Mouse (Mus musculus): ENCODE measurements at regions not wholly inside any gene's neighbourhood (a gene's known extent, or its start where the extent isn't known, plus 50 kb on each side); places are given as distances from the start of the nearest gene placed in this dataset.
"Not testable (repeated sequence)": the region's sequence is repeated elsewhere in the genome, so short reads cannot be mapped to it uniquely, and the experiment has no call there.

DNA sequence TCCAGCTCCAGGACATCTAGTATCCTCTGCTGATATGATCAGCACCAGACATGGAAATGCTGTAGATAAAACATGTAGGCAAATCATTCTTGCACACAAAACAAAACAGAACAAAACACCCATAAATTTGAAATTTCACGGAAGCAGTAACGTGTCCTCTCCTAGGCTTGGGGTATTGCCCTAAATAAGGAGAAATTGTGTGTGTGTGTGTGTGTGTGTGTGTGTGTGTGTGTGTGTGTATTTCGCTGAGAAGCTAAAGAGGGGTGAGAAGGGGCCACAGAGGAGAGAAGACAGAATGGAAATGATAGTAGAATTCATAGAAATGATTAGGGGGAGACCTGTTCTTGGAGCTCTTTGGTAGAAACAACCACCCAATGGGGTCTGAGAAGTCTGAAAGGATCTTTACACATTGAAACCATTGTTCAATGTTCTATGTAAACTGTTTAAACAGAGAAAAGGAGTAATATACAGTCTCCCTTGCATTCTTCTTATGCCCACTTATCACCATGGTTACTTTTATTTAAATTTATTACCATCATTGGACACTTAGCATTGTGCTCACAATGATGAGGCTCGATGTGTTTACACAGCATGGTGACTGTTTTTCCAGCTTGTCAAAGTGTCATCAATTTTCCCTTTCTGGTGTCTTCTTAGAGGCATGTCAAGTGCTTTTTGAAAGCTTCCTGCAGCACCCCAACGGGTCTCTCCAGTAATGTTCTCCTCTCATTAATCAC lies 317.3 kb upstream of the 4933412E24Rik start:
- no peak for DNase-seq (ENCODE audit: low spot score)

DNA sequence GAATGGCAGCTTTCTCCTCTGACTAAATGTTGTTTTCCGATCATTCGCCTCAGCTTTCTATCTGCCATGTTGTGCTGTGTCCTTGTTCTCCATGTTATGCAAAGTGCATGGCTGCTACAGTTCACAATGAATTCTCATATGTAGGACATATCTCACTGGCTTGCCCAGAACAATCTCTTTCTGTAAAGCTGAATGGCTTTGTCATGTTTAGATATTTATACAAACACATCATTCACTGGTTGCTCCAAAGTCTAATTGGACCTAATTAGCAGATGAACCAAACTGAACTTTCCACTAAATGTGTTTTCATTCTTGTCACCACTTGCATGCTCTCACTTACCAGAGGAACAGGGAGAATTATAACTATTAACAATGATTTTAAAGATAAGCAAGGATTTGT lies 301.2 kb upstream of the 4933412E24Rik start:
- DNase-seq (ENCODE audit: low spot score), result no peak

DNA sequence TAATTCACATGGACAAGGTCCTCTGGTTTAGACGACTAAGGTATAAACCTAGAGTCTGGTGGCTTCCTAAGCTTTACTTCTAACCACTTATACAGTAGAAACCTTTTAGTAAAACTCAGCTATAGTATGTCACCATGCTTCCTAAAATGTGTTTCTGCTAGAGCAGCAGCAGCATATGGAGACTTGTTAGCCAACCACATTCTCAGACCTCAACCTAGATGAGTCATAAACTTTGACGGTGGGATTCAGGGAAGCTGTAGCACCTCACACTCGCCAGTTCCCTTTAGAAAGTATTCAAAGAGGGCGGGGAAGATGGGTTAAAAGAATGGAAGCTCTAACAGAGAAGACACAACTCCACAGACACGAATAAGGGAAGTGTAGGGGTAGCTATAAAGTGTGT lies 298.8 kb upstream of the 4933412E24Rik start:
- DNase-seq (ENCODE audit: low spot score), result no peak

DNA sequence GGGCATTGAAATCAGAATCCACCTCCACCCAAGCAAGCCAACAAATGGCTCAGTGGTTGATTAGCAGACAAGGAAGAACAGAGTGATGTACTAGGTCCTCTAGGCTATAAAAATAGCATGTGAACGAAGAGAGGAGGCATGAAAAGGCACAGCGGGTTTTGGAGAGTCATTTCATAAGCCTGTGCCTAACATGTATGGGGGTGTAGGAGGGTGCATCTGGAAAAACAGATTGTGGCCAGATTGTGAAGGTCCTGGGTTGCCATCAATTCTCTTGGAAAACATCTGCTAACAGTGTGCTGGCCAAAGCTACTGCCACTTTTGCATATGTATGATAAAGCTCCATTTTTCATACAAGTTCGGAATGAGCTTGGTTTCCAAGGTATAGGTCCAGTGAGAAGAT lies 293.5 kb upstream of the 4933412E24Rik start:
- no peak for DNase-seq (ENCODE audit: low spot score)

DNA sequence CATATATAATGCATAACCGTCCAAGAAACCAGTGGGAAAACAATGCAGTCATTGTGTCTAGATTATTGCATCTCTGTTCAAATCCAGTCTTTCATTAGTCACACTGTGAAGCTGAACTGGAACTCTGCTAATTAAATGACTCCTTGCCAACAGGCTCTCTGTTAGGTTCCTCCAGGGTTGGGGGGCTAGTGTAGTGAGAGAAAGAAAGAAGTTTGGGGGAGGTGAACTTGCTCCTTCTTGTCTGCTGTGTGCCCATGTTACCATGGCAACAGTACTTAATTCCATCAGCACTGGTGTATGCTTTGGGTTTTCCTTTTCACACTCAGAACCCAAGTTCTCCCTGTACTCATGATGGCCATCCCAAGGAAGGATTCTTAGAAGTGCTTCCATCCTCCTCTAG lies 292.6 kb upstream of the 4933412E24Rik start:
- no peak for DNase-seq (ENCODE audit: low spot score)

DNA sequence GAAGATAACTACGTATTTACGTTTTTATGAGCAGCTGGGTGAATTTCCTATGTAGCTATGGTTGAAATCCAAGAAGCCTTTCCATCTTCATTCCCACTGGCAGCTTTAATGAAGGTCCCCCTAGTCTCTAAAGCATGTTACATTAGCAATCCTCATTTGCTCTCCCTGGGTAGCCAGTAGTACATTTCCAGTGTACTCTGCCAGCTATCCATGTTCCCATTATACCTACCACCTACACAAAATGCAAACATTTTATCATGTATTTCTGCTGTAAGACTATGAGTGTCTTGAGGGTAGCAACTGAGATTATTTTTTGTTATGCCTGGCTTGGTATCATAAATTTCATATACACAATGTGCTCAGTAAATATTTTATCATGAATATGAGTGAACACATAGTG lies 291.7 kb upstream of the 4933412E24Rik start:
- DNase-seq (ENCODE audit: low spot score), result no peak

DNA sequence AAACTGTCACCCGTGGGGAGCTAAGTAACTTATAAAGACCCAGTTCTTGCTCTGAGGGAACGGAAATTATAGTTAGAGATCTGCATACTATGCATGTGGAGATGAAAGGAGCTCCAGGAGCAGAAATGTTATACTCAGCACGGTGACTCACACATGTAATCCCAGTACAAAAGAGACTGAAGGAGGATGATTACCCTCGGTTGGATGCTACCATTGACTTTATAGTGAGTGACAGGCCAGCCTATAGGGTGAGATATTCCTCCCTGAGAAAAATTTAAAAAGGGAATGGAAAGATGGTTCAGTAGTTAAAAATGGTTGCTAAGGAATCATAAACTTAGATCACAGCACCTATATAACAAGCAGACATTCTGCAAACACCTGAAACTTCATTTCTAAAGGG lies 287.1 kb upstream of the 4933412E24Rik start:
- DNase-seq (ENCODE audit: low spot score), result no peak

DNA sequence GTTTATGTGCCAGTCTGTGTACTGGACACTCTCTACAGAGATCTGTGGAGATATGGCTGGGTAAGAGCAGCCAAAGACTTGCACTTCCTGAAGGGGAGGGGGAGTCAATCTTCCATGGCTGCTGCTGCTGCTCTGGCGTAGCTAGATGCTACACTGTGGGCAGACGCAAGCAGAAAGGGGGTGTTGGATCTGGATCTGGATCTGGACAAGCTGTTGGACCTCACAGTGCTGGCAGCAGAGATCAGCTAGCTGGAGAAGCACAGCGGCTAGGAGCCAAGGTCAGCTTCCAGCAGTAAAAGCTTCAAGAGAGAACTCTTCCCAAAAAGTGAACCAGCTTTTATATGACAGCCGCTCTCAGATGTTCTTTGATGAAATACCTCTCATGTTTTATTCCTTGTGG lies 285.5 kb upstream of the 4933412E24Rik start:
- no peak for DNase-seq (ENCODE audit: low spot score)

DNA sequence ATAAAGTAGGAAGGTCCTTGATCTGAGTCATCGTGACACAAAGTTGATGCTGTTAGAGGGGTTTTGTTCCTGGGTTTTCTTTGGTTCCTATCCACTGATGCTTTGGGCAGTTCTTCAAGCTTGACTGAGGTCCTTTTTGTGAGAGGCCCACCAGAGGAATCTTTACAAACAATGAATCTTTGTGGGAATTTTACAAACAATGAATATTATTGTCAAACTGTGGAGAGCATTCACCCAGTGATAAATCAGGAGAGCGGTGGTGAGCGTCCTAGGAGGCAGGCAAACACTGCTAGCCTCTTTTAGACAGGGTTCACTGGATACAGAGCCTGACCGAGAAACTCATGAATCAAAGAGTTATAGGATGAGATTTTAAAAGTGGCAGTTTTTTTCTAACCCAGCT lies 268.9 kb upstream of the 4933412E24Rik start:
- DNase-seq (ENCODE audit: low spot score), result no peak

DNA sequence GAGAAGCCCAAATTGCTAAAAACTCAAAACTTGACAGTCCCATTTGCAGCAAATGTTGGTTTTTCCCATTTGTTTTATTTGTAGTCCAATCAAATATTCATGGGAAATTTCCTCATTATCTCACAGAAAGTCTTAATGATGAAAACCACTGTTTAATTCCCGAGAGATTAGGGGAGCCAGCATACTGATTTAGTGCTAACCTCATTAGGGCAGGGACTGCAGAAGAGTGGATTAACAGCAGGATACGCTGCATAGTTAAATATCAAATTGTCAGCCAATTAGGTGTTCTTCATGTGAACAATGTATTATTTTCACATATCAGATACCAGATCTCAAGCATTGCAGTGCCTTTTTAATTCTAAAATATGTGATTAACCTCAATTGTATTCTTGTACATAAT lies 264.0 kb upstream of the 4933412E24Rik start:
- DNase-seq (ENCODE audit: low spot score), result no peak

DNA sequence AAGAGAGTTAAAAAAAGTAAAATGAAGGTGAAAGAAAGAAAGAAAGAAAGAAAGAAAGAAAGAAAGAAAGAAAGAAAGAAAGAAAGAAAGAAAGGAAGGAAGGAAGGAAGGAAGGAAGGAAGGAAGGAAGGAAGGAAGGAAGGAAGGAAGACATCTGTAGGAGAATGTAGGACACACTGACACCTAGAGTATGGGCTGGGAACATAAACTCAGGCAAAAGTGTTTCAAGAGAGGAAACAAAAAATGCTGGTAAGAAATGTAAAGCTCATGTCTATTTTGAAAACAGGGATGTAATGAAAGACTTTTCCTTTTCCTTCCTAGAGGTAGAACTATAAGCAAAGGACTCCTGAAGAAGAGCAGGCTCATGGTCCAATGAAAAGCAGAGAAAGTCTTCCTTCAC lies 237.2 kb upstream of the 4933412E24Rik start:
- DNase-seq (ENCODE audit: low spot score), result not testable (repeated sequence)

DNA sequence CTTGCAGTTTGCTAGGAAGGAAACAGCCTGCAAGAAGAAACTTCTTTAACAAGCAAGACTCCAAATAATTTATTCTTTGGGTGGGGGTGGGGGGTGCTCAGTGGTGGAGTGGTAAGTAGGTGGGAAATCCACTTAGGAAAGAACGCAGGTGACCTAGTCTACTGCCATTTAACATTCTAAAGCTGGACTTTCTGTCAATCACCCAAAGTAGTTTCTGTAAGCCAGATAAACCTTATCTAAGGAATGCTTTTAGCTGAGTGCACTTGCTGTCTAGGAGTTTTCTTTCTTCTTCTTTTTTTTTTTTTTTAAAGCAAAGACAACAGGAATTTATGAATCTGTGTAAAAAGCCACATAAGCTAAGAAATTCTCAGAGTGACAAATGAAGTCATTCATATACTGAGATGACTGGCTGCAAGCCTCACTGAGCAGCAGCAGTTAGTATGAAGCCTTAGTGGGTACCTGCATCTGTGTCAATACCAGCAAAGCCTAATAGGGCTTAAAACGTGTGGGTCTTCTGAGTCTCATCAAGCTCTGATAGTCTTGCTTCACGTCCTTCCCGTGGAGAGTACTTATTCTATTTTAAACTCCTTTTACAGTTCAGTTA lies 210.0 kb upstream of the 4933412E24Rik start:
- DNase-seq (ENCODE audit: low spot score), result no peak

DNA sequence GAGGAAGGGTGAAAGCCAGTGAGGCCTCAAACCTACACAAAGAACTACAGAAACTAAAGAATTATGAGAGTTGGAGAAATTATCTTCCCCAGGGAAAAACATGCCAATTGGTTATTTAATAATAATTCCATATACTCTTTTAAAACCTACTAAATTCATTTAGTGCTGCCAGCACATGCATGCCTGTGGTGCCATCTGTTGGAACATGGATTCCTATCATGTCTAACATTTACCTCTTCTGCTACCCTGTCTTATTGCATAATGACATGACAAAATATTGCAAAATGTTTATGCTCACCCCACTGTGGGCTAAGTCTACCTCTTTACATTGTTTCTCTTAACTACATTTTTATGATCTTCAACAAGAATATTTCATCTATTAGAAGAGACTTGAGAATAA lies 178.7 kb upstream of the 4933412E24Rik start:
- no peak for DNase-seq (ENCODE audit: low spot score)

DNA sequence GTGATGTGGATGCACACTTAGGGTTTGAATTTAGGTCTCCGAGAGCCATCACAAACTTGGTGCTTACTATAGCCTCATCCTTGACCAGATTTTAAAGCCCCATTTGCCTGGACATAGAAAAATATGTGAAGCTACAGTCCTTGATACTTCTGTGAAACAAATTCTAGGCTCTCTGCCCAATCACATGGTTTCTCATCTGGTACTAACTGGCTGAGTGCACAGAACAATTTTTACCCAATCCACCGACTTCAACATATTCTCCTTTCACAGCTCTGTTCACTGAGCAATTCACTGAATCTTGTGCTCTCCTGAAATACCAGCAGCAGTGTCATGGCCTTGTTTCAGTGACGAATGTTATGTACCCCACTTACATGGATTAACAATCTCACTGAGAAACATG lies 176.7 kb upstream of the 4933412E24Rik start:
- DNase-seq (ENCODE audit: low spot score), result no peak

DNA sequence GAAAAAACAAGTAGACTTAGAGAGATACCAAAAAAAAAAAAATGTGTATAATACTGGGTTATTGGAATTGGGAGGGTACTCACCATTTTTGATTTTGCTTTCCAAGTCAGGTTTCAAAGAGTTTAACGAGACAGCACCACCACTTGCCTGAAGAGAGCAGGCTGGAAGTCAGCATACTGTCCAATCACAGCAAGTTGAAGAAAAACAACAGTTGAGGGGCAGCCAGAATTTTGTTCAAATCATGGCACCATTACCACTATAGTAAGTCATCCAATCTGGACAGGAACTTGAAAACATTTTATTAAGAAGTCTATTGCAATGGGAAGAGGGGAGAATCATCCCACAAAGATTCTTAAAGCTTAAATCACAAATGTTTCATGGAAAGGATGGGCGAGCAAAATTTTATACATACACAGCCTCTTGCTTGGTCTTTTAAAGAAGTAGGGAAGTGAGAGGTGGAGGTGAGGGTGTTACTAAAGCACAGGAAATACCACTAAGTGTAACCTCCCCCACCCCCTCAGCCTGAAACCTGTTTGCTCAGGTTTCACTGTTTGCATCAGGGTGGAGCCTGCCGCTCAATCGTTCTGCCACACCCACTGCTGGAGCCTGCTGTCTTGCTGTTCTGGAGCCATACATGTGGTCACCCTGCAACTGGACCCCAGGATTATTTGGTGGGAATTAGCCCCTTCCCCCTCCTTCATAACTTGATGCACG lies 170.7 kb upstream of the 4933412E24Rik start:
- DNase-seq (ENCODE audit: low spot score), result no peak

DNA sequence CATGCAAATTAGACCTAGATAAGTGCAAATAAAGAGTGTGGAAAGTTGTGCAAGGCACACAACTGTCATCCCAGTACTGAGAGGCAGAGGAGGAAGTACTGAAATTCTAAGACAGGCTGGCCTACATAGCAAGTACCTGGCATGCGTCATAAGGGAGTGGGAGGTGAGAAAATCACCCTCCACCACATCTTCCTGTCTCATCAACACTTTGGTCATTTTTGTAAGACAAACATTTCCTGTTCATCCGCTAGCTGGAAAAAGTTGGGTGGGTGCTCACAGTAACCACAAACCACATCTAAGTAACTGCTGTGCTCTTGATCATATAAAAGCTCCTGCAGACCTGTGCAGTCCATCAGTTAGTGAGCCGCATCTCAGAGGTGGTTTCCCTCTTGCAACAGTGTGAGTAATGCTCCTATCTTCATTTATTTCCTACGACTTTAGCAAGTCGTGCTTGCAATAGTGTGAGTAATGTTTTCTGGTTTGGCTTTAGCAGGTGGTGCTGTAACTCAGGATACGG lies 125.2 kb upstream of the 4933412E24Rik start:
- DNase-seq (ENCODE audit: low spot score), result no peak

DNA sequence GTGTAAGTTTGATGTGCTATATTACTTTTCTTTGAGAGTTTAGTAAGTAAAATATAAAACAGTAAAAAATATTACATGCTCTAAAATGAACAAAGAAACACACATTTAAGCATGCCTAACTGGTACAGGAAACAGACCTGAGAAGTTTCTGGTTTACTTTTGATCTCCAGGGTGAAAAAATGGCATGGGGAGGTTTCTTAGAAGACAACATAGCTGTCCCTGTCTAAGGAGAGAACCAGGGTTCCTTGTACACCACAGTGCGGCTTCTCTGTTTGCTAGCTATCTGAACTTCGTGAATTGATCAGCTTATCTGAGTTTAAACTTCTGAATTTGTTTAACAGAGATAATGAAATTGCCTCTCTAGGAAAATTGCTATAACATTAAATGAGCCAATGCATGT lies 120.3 kb upstream of the 4933412E24Rik start:
- no peak for DNase-seq (ENCODE audit: low spot score)

DNA sequence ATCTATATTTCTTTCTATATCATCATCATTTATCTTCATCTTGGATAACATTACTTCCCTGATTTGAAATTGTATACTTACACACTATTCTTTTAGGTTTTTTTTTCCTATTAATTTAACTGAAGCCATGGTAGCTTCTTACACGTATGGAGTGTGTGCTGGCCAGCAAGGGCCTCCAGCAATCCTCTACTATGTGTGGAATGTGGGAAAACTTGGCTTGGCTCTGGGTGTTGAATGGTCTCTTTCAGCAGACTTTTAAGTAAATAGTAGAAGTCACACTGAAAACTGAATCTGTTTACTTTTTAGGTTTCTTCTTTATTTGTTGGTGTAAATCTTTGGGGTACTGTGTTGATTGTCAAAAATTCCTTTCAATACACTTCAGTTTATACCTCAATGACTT lies 118.1 kb upstream of the 4933412E24Rik start:
- no peak for DNase-seq (ENCODE audit: low spot score)

DNA sequence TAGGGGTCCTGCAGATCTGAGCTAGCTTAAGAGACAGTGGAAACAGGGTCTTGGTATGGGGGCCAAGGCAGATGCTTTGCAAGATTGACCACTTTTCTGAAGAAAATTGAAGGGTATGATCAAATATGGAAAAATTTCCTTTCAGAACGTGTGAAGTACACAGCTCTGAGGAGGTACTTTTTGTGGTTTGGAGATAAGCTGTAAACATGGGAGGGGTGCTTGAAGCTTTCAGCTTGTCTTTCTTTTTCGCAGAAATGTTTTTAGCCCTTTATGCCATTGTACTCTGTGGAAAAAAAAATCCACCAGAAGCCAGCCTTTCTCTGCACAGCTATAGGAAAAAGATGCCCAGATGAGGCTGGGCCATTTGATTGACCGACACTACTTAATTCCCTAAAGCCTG lies 116.3 kb upstream of the 4933412E24Rik start:
- DNase-seq (ENCODE audit: low spot score), result no peak

DNA sequence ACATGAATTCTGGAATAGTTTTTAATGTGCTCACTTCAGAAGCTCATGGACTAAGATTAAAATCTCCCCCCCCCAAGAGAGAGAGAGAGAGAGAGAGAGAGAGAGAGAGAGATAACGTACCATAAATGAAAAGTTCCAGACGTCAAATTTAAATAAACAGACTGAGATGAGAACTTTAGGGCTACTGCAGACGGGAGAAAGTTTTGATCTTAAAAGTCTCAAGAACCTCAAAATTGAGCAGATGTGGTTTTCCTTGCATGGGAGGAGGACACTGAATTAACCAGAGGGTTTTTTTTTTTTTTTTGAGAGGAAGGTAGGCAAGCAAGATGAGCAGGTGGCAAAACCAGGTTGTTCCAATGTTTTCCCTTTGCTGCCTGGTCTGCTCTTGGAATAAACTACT lies 108.0 kb upstream of the 4933412E24Rik start:
- no peak for DNase-seq (ENCODE audit: low spot score)

DNA sequence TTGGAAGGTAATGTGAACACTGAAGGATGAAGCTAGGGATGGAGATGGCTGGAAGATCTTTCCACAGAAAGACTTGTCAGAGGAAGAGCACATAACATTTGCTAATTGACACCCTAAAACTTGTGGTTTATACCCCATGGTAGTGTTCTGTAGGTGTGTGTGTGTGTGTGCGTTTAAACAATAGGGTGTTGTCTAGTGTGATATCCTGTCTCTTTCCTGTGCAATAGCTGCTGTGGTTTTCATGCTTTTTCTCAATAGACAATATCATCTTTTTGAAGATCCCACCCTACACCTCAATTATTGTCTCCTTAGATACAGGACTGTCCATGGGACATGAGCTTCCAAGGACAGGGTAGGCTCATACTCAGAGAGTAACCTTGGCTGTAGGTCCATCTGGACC lies 103.5 kb upstream of the 4933412E24Rik start:
- no peak for DNase-seq (ENCODE audit: low spot score)

DNA sequence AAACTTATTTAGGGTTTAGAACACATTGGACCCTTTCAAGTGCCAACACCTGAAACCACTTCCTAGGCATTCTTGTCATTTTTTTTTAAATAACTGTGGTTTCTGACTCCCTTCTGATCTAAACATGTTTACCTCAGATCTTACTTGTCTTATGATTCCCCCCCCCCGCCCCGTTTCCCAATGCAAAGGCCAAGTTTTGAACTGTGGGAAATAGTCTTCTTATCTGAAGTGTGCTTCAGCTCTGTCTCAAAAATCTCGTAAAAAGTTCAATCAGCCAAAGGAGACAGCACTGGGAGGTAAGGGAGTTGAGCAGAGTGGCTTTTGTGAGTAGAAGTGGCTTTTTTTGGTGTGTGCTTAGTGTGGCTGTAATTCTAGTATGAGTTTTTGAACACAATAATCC lies 95.5 kb upstream of the 4933412E24Rik start:
- DNase-seq (ENCODE audit: low spot score), result no peak

DNA sequence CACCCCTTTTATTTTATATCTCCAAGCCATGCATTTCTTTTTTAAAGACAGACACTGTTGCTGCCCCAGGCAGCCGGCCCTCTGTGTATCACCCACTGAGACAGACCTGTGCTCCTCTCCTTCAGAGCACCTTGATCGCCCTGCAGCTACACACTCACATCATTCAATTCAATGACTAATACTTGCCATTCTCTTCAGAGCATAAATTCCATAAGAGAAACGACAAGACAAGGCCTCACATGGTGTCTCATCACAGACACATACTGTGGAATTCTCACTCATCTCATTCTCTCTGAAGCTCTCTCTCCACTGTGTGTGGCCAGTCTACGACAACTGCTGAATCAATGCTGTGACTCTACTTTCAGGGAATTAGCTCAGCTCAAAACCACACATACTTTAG lies 94.6 kb upstream of the 4933412E24Rik start:
- DNase-seq (ENCODE audit: low spot score), result no peak
